Mouse (Mus musculus) yolk sac, embryonic 10.5 days (tissue): Measurements from ENCODE around the gene Lrmda.
"Not testable (repeated sequence)": the region's sequence is repeated elsewhere in the genome, so short reads cannot be mapped to it uniquely, and the experiment has no call there.

Experiments used
- DNase-seq: peaks from one replicate; pipeline ENCODE4 v3.0.0-alpha.2; 2017; ENCODE audit warnings: low spot score

Lrmda gene

GRCm38 (mm10) chr14:22587285-22587957 lies 567.9 kb downstream of the Lrmda start:
- DNase-seq: no peak

- no peak for DNase-seq
These were observed 568.4 kb downstream of the Lrmda start for GRCm38 (mm10) chr14:22587958-22588296.

GRCm38 (mm10) chr14:22588394-22588793 lies 568.9 kb downstream of the Lrmda start:
- not testable (repeated sequence) for DNase-seq

- DNase-seq: peak; percentile 45
These were observed 570.1 kb downstream of the Lrmda start for GRCm38 (mm10) chr14:22589503-22590215.

- DNase-seq: no peak
These were observed 571.7 kb downstream of the Lrmda start for GRCm38 (mm10) chr14:22591186-22591585.

GRCm38 (mm10) chr14:22597508-22597907 lies 578.0 kb downstream of the Lrmda start:
- DNase-seq: no peak

- no peak for DNase-seq
These were observed 579.1 kb downstream of the Lrmda start for GRCm38 (mm10) chr14:22598638-22599037.

- DNase-seq: no peak
These were observed 580.7 kb downstream of the Lrmda start for GRCm38 (mm10) chr14:22600166-22600565.

GRCm38 (mm10) chr14:22602308-22602707 lies 582.8 kb downstream of the Lrmda start:
- DNase-seq: no peak

GRCm38 (mm10) chr14:22608599-22608998 lies 589.1 kb downstream of the Lrmda start:
- DNase-seq: no peak

GRCm38 (mm10) chr14:22609261-22610245 lies 590.0 kb downstream of the Lrmda start:
- DNase-seq: no peak

GRCm38 (mm10) chr14:22611011-22611410 lies 591.5 kb downstream of the Lrmda start:
- no peak for DNase-seq

GRCm38 (mm10) chr14:22620191-22620590 lies 600.7 kb downstream of the Lrmda start:
- no peak for DNase-seq

GRCm38 (mm10) chr14:22621941-22622340 lies 602.4 kb downstream of the Lrmda start:
- DNase-seq: no peak

GRCm38 (mm10) chr14:22627105-22627829 lies 607.8 kb downstream of the Lrmda start:
- peak; percentile 36 for DNase-seq

- DNase-seq: no peak
These were observed 610.9 kb downstream of the Lrmda start for GRCm38 (mm10) chr14:22630361-22630867.

GRCm38 (mm10) chr14:22633612-22634011 lies 614.1 kb downstream of the Lrmda start:
- no peak for DNase-seq

- no peak for DNase-seq
These were observed 624.0 kb downstream of the Lrmda start for GRCm38 (mm10) chr14:22643494-22643893.

- DNase-seq: no peak
These were observed 628.5 kb downstream of the Lrmda start for GRCm38 (mm10) chr14:22647879-22648611.

GRCm38 (mm10) chr14:22649411-22649911 lies 629.9 kb downstream of the Lrmda start:
- no peak for DNase-seq
